Mouse (Mus musculus) testis, postnatal 10 days (tissue): ENCODE data around the gene Stx2.

Experiments used
- DNase-seq: peaks from one replicate; pipeline ENCODE4 v3.0.0; 2021; ENCODE audit warnings: low spot score

Stx2 gene

GRCm38 (mm10) chr5:129008412-129008826, at the start of gene Stx2:
Stx2 (minus strand) TSS chr5:129008574.
- DNase-seq: peak; percentile 97

GRCm38 (mm10) chr5:129054675-129055284, 46.4 kb upstream of the Stx2 start:
- no peak for DNase-seq

GRCm38 (mm10) chr5:129052636-129053355, 44.4 kb upstream of the Stx2 start:
- no peak for DNase-seq

GRCm38 (mm10) chr5:129051910-129052309, 43.5 kb upstream of the Stx2 start:
- DNase-seq: no peak

- DNase-seq: no peak
These were observed 41.0 kb upstream of the Stx2 start for GRCm38 (mm10) chr5:129049372-129049771.

- no peak for DNase-seq
These were observed 37.5 kb upstream of the Stx2 start for GRCm38 (mm10) chr5:129045641-129046580.

- no peak for DNase-seq
These were observed 29.4 kb upstream of the Stx2 start for GRCm38 (mm10) chr5:129037739-129038138.

- DNase-seq: no peak
These were observed 28.3 kb upstream of the Stx2 start for GRCm38 (mm10) chr5:129036678-129037077.

- DNase-seq: no peak
These were observed 20.9 kb upstream of the Stx2 start for GRCm38 (mm10) chr5:129029131-129029723.

- DNase-seq: no peak
These were observed 18.3 kb upstream of the Stx2 start for GRCm38 (mm10) chr5:129026637-129027036.

- DNase-seq: no peak
These were observed 17.8 kb upstream of the Stx2 start for GRCm38 (mm10) chr5:129026171-129026570.

GRCm38 (mm10) chr5:129025725-129026124, 17.4 kb upstream of the Stx2 start:
- DNase-seq: no peak

- DNase-seq: no peak
These were observed 16.7 kb upstream of the Stx2 start for GRCm38 (mm10) chr5:129025048-129025447.

GRCm38 (mm10) chr5:129020731-129021130, 12.4 kb upstream of the Stx2 start:
- peak; percentile 59 for DNase-seq

- DNase-seq: no peak
These were observed 11.9 kb upstream of the Stx2 start for GRCm38 (mm10) chr5:129020300-129020668.

- DNase-seq: peak; percentile 97
These were observed 11.3 kb upstream of the Stx2 start, which contains the start of gene Ran for GRCm38 (mm10) chr5:129019497-129020299. Ran (plus strand) TSS chr5:129020069.

GRCm38 (mm10) chr5:129018782-129019489, 10.6 kb upstream of the Stx2 start:
- no peak for DNase-seq

- DNase-seq: no peak
These were observed 8.0 kb upstream of the Stx2 start for GRCm38 (mm10) chr5:129016370-129016769.

- no peak for DNase-seq
These were observed 7.2 kb upstream of the Stx2 start for GRCm38 (mm10) chr5:129015540-129015939.

- no peak for DNase-seq
These were observed 6.6 kb upstream of the Stx2 start for GRCm38 (mm10) chr5:129015020-129015419.

- no peak for DNase-seq
These were observed 2.6 kb upstream of the Stx2 start for GRCm38 (mm10) chr5:129010937-129011336.
